Mouse (Mus musculus): Measurements from ENCODE around the gene Tat. TPM values are rescaled to one million over a fixed set of nuclear protein-coding genes. Genes with fewer than 3 reads are reported as not detected.
A peak's percentile ranks its signal among the peaks of the same experiment; 100 is the strongest.

Tat gene
- total RNA-seq (2021) = 10 to 100 TPM in 1 of 2 experiments, 1 to 10 TPM in 1; 8.9 to 35.1 TPM
- long read RNA-seq, experiment 1, transcript Tat-201 (12 exons, 2,375 nt) = major isoform, 31 of 42 reads
- long read RNA-seq, experiment 1, partial matches to known transcripts = 10 of 42 reads
- long read RNA-seq, experiment 1, other reads (novel, unspliced or antisense) = 1 of 42 reads
- long read RNA-seq, experiment 2 = 0 reads

GRCm38 (mm10) chr8:109990224-109990623 is at the start of gene Tat:
TSS of gene Tat (plus strand) at chr8:109990437.
- DNase-seq = no peak

GRCm38 (mm10) chr8:109941606-109942360 is 48.5 kb upstream of the Tat start:
- DNase-seq = no peak

GRCm38 (mm10) chr8:109945153-109945632 is 45.0 kb upstream of the Tat start:
- no peak for DNase-seq

- DNase-seq = no peak
These were observed 44.5 kb upstream of the Tat start for GRCm38 (mm10) chr8:109945694-109946093.

- no peak for DNase-seq
These were observed 44.0 kb upstream of the Tat start for GRCm38 (mm10) chr8:109946272-109946671.

DNA sequence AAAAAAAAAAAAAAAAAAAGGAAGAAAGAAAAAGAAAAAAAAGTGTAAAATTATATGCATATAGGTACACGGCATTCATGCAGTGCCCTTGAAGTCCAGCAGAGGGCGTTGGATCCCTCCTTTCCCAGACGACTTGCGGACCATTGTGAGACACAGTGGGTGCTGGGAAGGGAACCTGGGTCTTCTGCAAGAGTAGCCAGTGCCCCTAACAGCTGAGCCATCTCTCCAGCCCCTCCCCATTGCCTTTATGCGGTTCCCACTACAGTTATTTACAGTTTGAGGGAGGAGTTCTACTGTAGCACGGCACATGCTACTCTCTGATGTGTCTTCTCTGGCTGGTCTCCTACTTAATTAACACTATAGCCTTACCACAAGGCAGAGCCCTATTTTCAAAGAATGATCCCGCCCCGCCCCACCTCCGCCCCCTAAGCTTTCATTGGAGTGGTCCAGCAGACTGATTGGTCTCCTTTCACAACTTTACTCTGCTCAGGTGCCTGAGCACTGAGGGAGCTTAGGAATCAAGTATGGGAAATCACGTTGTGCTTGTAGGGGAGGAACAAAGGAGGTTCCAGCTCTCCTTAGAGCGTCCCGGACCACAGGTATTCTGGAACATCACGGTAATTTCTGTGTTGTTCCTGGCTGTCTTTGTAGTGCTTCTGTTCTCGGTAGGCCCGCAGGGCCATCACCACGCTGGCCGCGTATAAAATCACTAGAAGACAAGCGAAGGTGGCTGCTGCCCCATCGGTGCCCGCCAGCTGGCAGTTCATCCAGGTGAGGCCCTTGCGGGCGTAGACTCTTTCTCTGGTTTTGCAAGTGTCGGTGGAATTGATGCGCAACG is 42.6 kb upstream of the Tat start:
- DNase-seq = peak; percentile 47

DNA sequence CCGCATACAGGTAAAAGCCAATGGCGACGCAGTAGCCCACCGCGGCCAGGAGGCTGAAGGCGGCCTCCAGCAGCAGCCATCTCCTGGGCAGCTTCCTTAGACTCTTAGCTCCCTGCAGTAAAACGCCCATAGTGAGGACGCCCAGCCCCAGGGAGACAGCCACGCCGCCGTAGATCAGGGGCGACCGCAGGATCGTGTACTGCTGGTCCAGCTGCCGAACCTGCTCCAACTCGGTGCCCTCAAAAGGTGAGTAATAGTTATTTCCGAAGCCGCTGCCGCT is 42.0 kb upstream of the Tat start:
- DNase-seq = no peak

DNA sequence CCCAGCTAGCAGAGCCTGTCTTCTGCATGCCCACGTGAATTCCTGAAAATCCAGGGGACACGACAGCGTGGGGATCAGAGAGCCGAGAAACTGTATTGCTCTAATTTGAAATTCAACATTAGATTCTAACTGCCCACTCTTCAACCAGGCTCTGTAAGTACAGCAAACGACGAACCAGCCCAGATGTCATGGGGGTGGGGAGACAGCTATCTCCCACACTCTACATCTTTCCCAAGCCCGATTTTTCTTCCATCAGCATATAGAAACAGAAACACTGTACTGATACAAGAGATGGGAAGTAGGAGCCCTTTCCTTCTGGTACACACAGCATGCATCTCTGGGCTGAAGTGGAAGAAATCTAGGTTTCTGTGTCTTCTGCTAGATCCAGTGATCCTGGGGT is 38.1 kb upstream of the Tat start:
- DNase-seq = no peak

DNA sequence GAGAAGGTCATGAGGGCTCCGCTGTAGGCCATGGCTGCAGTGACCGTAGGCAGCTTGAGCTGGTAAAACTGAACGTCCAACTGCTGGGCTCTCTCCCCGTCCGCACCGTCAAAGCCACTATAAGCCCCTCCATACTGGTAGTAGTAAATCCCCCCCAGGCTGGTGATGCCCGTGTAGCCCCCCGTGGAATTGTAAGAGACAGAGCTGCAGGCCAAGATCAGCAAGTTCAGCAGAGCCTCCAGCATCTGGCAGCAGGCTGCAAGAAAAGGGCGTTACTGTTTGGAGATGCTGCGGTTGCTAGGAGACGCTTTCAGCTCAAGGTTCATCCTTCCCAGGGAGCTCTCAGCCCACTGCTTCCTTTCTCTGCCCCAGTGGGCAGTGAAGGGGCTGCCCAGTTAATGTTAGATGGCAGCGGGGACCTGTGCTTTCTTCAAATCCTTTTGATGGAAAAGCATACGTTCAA is 35.7 kb upstream of the Tat start:
- DNase-seq = no peak

DNA sequence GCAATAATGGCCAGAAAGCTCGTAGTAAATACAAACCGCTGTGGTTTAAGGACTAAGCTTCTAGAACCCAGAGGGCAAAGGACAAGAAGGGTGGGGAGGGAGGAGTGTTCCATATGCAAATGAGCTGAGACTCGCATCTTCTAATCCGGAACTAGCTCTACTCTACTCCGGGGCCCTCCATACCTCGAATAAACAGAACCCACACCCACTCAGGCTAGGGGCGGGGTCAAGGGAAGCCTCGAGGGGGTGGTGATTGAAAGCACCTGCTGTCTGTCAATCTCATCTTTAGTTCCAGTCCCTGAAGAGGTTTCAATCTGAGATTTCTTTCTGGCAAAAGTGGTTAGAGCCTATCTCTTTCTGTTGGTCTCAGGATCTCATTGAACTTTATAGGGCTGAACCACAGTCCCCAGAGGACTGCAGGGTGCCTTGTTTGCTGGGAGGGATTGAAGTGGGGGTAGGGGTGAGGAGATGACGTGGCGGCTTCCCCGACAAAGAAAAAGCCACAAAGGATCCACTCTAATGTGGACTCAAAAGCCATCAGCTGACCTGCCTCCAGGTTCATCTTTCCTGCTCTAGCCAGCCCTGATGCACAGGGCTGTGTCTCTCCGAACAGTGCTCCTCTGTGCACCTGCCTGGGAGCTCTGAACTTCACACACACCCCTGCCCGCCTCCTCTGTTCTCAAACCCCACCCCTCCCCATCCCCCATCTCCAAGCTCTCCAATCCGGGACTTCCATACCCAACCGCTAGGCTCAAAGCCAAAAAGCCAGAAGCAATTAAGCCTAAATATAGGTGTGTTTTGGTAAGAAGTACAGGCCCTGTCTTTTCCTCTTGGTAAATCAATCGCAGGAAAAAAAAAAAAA is 32.8 kb upstream of the Tat start:
- no peak for DNase-seq

- DNase-seq = no peak
These were observed 32.1 kb upstream of the Tat start for GRCm38 (mm10) chr8:109958036-109958655.

GRCm38 (mm10) chr8:109959112-109959511 is 31.1 kb upstream of the Tat start:
- no peak for DNase-seq

DNA sequence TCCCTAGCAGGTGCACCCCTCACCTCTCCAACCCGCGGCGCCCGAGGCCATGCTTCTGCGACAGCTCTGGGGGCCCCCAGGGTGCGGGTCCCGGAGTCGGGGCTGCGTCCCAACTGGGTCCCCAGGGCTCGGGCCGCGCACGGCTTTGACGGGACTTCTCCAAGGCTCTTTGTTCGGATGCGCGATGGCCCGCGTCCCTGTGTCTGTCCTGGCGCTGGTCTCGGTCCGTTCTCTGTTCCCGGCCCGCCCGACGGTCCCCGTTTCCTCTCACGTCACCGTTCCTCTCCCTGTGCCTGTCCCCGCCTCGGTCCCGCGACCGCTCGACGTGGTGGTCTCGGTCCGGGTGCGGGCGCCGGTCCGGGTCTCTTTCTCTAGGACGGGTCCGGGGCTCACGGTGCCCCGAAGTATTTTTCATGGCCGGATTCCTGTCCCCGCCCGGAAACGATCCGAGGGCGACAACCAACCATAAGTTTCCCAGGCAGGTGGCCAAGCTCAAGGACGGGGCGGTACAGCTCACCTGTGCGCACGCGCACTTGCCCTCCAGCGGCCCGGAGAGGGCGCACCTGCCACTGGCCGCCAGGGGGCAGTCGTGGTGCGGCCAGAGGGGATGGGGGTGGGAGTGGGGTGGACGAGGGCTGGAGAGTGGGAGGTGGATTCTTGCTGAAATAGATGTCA is 28.4 kb upstream of the Tat start, which contains the start of gene Marveld3:
Gene Marveld3 (minus strand): TSS at position 511 of the 675 bp plus-strand sequence.
- DNase-seq = peak; percentile 49

GRCm38 (mm10) chr8:109962896-109963295 is 27.3 kb upstream of the Tat start:
- DNase-seq = no peak

DNA sequence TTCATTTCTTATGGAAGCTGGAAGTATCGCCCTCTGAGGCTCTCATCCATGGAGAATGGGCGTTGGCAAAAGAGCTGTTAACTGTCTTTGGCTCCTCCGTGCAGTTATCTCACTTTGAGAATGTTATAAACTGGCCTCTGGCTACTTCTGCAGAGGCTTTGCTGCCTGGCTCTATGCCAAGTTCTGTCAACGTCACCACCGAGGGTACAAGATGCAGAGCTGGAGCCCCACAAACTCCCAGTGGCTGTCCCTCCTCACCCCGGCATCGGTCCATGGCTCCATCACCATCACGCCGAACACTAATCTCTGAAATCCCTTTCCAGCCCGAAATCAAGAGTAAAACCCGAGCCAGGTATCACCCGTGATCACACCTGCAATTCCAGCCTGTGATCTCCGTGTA is 26.8 kb upstream of the Tat start:
- no peak for DNase-seq

DNA sequence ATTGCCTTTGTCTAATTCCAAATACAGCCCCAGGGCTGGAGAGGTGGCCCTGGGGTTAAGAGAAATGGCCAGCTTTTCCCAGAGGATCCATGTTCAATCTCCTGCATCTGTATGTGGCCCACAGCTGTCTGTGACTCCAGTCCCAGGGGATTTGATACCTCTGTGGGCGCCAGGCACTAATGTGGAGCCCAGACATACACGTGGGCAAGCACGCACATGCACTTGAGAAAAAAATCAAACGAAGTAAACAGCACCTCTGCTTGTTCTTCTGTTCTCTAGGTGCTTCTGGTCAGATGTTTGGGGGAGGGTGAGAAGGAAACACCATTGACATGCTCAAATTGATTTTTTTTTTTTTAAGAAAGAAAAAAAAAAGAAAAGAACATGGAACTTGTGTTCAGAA is 26.1 kb upstream of the Tat start:
- no peak for DNase-seq

- no peak for DNase-seq
These were observed 21.4 kb upstream of the Tat start for GRCm38 (mm10) chr8:109968837-109969236.

DNA sequence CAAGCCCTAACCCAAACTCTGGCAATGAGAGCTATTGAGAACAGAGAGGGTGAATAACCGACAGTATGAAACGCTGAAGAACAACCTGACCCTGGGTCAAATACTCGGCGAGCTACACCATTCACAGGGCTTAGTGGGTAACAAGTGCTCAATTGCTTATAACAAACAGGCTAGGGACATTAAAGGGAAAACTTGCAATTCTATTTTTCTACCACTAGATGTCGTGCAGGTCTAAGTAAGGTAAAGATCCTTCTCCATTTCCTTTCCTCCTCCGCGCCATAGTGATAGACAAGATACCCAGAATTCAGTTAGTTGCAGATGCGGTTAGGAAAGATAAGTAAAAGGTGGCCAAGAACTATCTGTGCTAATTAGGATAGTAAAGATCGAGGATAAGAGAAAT is 19.9 kb upstream of the Tat start:
- DNase-seq = no peak

DNA sequence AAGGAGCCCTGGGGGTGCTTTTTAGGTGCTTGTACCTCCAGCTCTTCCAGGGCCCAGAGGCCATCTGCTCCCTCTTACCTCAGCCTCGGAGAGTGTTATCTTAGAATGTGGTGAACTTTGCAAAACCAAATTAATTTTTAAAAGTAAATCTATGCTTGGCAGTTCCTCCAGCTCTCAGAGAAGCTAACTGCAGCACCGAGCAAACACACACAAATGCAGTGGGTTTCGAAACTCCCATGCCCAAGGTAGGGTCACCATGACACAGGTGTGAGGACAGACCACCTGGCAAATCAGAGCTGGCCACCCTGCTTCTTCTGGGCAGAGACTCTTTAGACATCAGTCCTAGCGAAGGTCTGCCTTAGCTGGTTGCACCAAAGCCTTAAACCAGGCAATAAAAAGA is 17.3 kb upstream of the Tat start:
- no peak for DNase-seq

DNA sequence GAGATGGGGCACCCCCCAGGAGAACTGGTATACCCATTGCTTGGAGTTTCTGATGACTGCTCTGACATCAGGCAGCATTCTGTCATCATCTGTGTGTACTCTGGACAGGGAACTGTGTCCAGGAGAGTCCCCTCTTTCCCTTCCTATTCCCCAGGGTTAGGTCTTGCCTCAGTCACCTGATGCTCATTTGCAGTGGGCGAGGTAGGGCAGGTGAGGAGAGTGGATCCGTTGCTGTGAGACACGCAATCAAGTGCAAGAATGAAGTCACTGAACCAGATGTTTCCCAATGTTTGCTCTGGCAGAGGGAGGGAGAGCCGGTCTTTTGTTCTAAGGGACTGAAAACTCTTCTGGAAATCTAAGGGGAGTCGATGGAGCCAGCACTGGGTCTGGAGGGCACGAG is 10.9 kb upstream of the Tat start:
- DNase-seq = no peak

All from adrenal gland, postnatal 10 days (tissue).